Mouse (Mus musculus): Measurements from ENCODE around the gene Flnb. TPM values are rescaled to one million over a fixed set of nuclear protein-coding genes. Genes with fewer than 3 reads are reported as not detected.

Flnb gene
- total and polyA plus RNA-seq, 3 experiments: 0.43 to 2.0 (median 1.8) TPM

DNA sequence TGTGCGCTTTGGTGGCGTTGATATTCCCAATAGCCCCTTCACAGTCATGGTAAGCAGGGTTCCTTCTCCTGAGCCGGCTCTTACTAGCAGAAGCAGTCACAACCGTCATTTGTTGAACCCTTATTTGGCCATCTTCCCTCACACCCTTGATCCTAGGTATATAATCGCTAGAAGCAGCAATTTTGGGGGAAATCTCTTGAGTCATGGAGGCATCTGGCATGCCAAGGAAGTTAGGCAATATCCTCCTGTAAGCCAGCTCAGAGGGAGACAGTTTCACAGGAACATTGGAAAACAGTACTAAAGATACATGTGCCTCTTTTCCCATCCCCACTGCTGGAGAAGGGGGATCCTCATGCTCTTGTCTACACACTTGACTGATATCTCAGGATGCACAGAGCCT is 101.6 kb downstream of the Flnb start:
- H3K4me3 ChIP-seq (ENCODE audit: low read depth, low read length): no peak overlapping the region
- H3K36me3 ChIP-seq (replicated peaks): peaks cover 15% of the 10 kb centered on the region
- peaks cover 59% of the 10 kb centered on the region for H3K4me1 ChIP-seq (ENCODE audit: insufficient read depth, low read depth, low read length)
- ATAC-seq (ENCODE audit: extremely low read depth, insufficient number of reproducible peaks, low FRiP score, poor library complexity, severe bottlenecking): no peak
- H3K9me3 ChIP-seq (replicated peaks): no peaks in the 10 kb centered on the region; the same call in 1 of the 2 replicates
- TF ChIP-seq GATA1 (IDR thresholded peaks at IDR 0.05; ENCODE audit: borderline replicate concordance, low read length) (no peak), GATA2 (IDR thresholded peaks at IDR 0.05; ENCODE audit: borderline replicate concordance, low read depth, low read length) (no peak), CTCF (IDR thresholded peaks at IDR 0.05; ENCODE audit: low read depth, low read length) (no peak), POLR2AphosphoS5 (IDR thresholded peaks at IDR 0.05; ENCODE audit: insufficient replicate concordance, low read depth, low read length) (no peak), TAL1 (conservative IDR thresholded peaks at IDR 0.05; ENCODE audit: low read depth, low read length) (no peak)
- H3K27me3 ChIP-seq (ENCODE audit: insufficient read depth, low read length): peaks cover 4% of the 10 kb centered on the region; the same call in 1 of the 2 replicates
- no peak for DNase-seq (ENCODE audit: low spot score)

DNA sequence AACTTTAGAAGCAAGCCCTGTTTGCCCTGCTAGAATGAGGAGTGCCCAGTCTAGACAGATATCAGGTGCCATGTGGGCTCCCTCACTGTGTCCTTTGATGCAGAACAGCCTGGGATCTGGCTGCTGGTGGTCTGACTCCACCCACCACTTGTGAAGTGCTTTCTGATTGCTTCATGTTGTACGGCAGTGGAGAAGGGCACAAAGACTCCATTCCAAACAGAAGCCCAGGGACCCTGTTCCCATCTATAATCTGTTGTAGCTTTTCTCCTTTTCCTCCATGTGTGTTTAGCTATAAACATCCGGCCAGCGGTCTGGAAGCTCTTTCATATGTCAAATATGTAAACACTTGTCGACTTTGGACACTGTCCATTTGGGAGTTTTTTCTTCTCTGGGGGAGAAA is 102.2 kb downstream of the Flnb start:
- Histone ChIP-seq H3K4me3 (ENCODE audit: low read depth, low read length) (no peak overlapping the region), H3K9me3 (replicated peaks) (no peaks in the 10 kb centered on the region; the same call in 1 of the 2 replicates), H3K36me3 (replicated peaks) (peaks cover 15% of the 10 kb centered on the region), H3K4me1 (ENCODE audit: insufficient read depth, low read depth, low read length) (peaks cover 53% of the 10 kb centered on the region), H3K27me3 (ENCODE audit: insufficient read depth, low read length) (peaks cover 5% of the 10 kb centered on the region; the same call in 1 of the 2 replicates)
- DNase-seq (ENCODE audit: low spot score) (no peak), ATAC-seq (ENCODE audit: extremely low read depth, insufficient number of reproducible peaks, low FRiP score, poor library complexity, severe bottlenecking) (no peak)
- TF ChIP-seq CTCF (IDR thresholded peaks at IDR 0.05; ENCODE audit: low read depth, low read length) (no peak), POLR2AphosphoS5 (IDR thresholded peaks at IDR 0.05; ENCODE audit: insufficient replicate concordance, low read depth, low read length) (no peak), GATA2 (IDR thresholded peaks at IDR 0.05; ENCODE audit: borderline replicate concordance, low read depth, low read length) (no peak), TAL1 (conservative IDR thresholded peaks at IDR 0.05; ENCODE audit: low read depth, low read length) (no peak), GATA1 (IDR thresholded peaks at IDR 0.05; ENCODE audit: borderline replicate concordance, low read length) (no peak)

DNA sequence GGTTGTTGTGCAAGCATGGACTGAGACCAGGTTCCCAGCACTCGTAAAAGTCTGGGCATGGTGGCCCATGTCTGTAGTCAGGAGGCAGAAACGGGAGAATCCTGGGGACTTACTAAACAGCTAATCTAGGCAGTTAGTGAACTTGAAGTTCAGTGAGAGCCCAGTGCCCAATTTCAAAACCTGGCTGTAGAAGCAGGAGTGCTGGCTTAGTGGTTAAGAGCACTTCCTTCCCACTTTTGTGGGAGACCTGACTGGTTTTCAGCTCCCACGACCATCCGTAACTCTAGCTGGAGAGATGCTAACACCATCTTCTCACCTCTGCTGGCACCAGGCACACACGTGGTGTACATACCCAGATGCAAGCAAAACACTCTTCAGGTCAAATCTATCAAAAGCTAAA is 103.7 kb downstream of the Flnb start:
- Histone ChIP-seq H3K27me3 (ENCODE audit: insufficient read depth, low read length) (peaks cover 5% of the 10 kb centered on the region; the same call in 1 of the 2 replicates), H3K36me3 (replicated peaks) (peaks cover 10% of the 10 kb centered on the region), H3K4me1 (ENCODE audit: insufficient read depth, low read depth, low read length) (peaks cover 51% of the 10 kb centered on the region), H3K9me3 (replicated peaks) (no peaks in the 10 kb centered on the region; the same call in 1 of the 2 replicates), H3K4me3 (ENCODE audit: low read depth, low read length) (no peak overlapping the region)
- no peak for ATAC-seq (ENCODE audit: extremely low read depth, insufficient number of reproducible peaks, low FRiP score, poor library complexity, severe bottlenecking)
- no peak for TF ChIP-seq GATA2 (IDR thresholded peaks at IDR 0.05; ENCODE audit: borderline replicate concordance, low read depth, low read length)
- no peak for DNase-seq (ENCODE audit: low spot score)

DNA sequence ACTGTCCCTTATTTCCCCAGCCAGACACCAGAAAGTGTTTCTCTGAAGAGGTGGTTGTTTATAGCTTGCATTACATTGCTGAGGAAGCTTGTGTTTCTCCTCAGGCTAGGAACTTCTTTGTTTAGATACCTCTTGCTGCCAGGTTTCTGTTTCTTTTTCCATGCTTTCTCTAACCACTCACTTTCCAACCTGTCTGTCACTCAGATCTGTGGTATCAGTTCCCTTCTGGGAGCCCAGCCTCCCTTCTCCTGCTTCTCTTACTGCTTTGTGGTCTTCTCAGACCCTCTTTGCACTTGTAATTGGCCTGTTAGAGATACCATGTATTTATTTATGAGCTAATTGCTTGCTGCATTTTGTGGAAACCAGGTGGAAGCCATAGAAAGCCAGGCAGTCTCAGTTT is 105.9 kb downstream of the Flnb start:
- Histone ChIP-seq H3K9me3 (replicated peaks) (no peaks in the 10 kb centered on the region; the same call in 1 of the 2 replicates), H3K4me3 (ENCODE audit: low read depth, low read length) (no peak overlapping the region), H3K36me3 (replicated peaks) (peaks cover 8% of the 10 kb centered on the region), H3K27me3 (ENCODE audit: insufficient read depth, low read length) (peaks cover 7% of the 10 kb centered on the region; the same call in 1 of the 2 replicates), H3K4me1 (ENCODE audit: insufficient read depth, low read depth, low read length) (peaks cover 44% of the 10 kb centered on the region)
- DNase-seq (ENCODE audit: low spot score) (no peak), ATAC-seq (ENCODE audit: extremely low read depth, insufficient number of reproducible peaks, low FRiP score, poor library complexity, severe bottlenecking) (no peak)
- TF ChIP-seq POLR2AphosphoS5 (IDR thresholded peaks at IDR 0.05; ENCODE audit: insufficient replicate concordance, low read depth, low read length) (no peak), CTCF (IDR thresholded peaks at IDR 0.05; ENCODE audit: low read depth, low read length) (no peak), GATA2 (IDR thresholded peaks at IDR 0.05; ENCODE audit: borderline replicate concordance, low read depth, low read length) (no peak), TAL1 (conservative IDR thresholded peaks at IDR 0.05; ENCODE audit: low read depth, low read length) (no peak), GATA1 (IDR thresholded peaks at IDR 0.05; ENCODE audit: borderline replicate concordance, low read length) (no peak)

DNA sequence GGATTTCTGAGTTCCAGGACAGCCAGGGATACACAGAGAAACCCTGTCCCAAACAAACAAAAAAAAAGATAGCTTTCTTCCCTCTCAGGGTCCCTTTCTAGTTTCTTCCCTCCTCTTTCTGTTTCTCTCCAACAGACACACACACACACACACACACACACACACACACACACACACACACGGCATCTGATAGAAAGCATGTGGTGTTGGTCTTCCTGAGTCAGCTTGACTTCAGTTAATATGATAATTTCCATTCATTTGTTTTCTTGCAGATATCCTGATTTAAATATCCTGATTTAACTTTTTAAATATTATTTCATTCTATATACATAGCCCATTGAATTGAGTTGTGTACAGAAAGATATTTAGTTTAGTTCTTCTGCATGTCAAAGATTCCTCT is 110.6 kb downstream of the Flnb start:
- peaks cover 7% of the 10 kb centered on the region; the same call in 1 of the 2 replicates for H3K27me3 ChIP-seq (ENCODE audit: insufficient read depth, low read length)
- ATAC-seq (ENCODE audit: extremely low read depth, insufficient number of reproducible peaks, low FRiP score, poor library complexity, severe bottlenecking): no peak
- H3K4me3 ChIP-seq (ENCODE audit: low read depth, low read length): no peak overlapping the region
- H3K9me3 ChIP-seq (replicated peaks): no peaks in the 10 kb centered on the region; the same call in 1 of the 2 replicates
- TF ChIP-seq TAL1 (conservative IDR thresholded peaks at IDR 0.05; ENCODE audit: low read depth, low read length) (no peak), GATA1 (IDR thresholded peaks at IDR 0.05; ENCODE audit: borderline replicate concordance, low read length) (no peak), POLR2AphosphoS5 (IDR thresholded peaks at IDR 0.05; ENCODE audit: insufficient replicate concordance, low read depth, low read length) (no peak), CTCF (IDR thresholded peaks at IDR 0.05; ENCODE audit: low read depth, low read length) (no peak), GATA2 (IDR thresholded peaks at IDR 0.05; ENCODE audit: borderline replicate concordance, low read depth, low read length) (no peak)
- H3K4me1 ChIP-seq (ENCODE audit: insufficient read depth, low read depth, low read length): peaks cover 55% of the 10 kb centered on the region
- no peak for DNase-seq (ENCODE audit: low spot score)
- H3K36me3 ChIP-seq (replicated peaks): peaks cover 4% of the 10 kb centered on the region

DNA sequence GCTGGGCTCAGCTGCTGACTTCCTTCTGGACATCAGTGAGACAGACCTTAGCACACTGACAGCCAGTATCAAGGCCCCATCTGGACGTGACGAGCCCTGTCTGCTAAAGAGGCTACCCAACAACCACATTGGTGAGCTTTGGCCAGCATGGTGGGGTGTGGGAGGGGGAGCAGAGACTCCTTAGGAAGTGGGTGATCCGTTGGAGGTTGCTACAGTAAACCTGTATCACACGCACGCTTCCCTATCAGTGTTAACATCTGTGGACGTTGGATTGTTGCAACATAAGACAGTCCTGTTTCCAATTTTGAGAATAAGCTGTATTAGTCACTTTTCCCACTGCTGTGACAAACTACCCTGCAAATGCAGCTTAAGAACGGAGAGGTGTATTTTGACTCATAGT is 111.3 kb downstream of the Flnb start:
- Histone ChIP-seq H3K36me3 (replicated peaks) (peaks cover 6% of the 10 kb centered on the region), H3K4me1 (ENCODE audit: insufficient read depth, low read depth, low read length) (peaks cover 60% of the 10 kb centered on the region), H3K27me3 (ENCODE audit: insufficient read depth, low read length) (peaks cover 6% of the 10 kb centered on the region; the same call in 1 of the 2 replicates), H3K4me3 (ENCODE audit: low read depth, low read length) (peak overlapping the region; percentile 37; the same call in 1 of the 2 replicates), H3K9me3 (replicated peaks) (no peaks in the 10 kb centered on the region; the same call in 1 of the 2 replicates)
- no peak for TF ChIP-seq CTCF (IDR thresholded peaks at IDR 0.05; ENCODE audit: low read depth, low read length)
- peak; percentile 26; the same call in 1 of the 2 replicates for TF ChIP-seq TAL1 (conservative IDR thresholded peaks at IDR 0.05; ENCODE audit: low read depth, low read length)
- ATAC-seq (ENCODE audit: extremely low read depth, insufficient number of reproducible peaks, low FRiP score, poor library complexity, severe bottlenecking) (peak; percentile 78), DNase-seq (ENCODE audit: low spot score) (no peak)

DNA sequence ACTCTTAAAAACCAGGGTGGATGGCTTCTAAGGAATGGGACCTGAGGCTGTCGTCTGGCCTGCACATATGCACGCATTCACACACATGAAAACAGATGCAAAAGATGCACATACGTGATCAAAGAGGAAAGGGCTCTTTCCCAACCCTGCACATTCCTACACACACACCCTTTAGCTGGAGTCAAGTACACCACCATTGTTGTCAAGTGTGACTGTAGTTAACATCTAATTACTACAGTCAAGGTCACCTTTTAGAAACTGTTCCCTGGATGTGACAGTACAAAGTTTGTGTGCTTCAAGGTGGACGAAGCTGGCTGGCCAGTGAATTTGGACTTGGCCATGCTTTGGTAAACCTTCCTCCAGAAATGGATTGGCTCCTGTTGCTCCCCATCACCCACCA is 114.4 kb downstream of the Flnb start:
- peaks cover 67% of the 10 kb centered on the region for H3K4me1 ChIP-seq (ENCODE audit: insufficient read depth, low read depth, low read length)
- ATAC-seq (ENCODE audit: extremely low read depth, insufficient number of reproducible peaks, low FRiP score, poor library complexity, severe bottlenecking) (no peak), DNase-seq (ENCODE audit: low spot score) (no peak)
- no peak overlapping the region for H3K4me3 ChIP-seq (ENCODE audit: low read depth, low read length)
- peaks cover 4% of the 10 kb centered on the region; the same call in 1 of the 2 replicates for H3K27me3 ChIP-seq (ENCODE audit: insufficient read depth, low read length)
- H3K36me3 ChIP-seq (replicated peaks): peaks cover 6% of the 10 kb centered on the region
- no peak for TF ChIP-seq GATA1 (IDR thresholded peaks at IDR 0.05; ENCODE audit: borderline replicate concordance, low read length)
- TF ChIP-seq TAL1 (conservative IDR thresholded peaks at IDR 0.05; ENCODE audit: low read depth, low read length): no peak
- no peak for TF ChIP-seq POLR2AphosphoS5 (IDR thresholded peaks at IDR 0.05; ENCODE audit: insufficient replicate concordance, low read depth, low read length)
- TF ChIP-seq GATA2 (IDR thresholded peaks at IDR 0.05; ENCODE audit: borderline replicate concordance, low read depth, low read length): no peak
- no peak for TF ChIP-seq CTCF (IDR thresholded peaks at IDR 0.05; ENCODE audit: low read depth, low read length)
- no peaks in the 10 kb centered on the region for H3K9me3 ChIP-seq (replicated peaks)

Measured in G1E (cell line).